Mouse (Mus musculus): Measurements from ENCODE around the gene Ost4. TPM values are rescaled to one million over a fixed set of nuclear protein-coding genes. Genes with fewer than 3 reads are reported as not detected.

The Ost4 gene
- polyA plus RNA-seq, 1 experiment = not detected

- WGBS = 44% methylated on average over 7 of the region's 7 CpGs
- no peak for TF ChIP-seq POLR2A (IDR thresholded peaks at IDR 0.05; ENCODE audit: insufficient read depth, low read depth, low read length)
- no peak for TF ChIP-seq CTCF (IDR thresholded peaks at IDR 0.05; ENCODE audit: insufficient read depth, low read depth, low read length)
These were observed 20.4 kb upstream of the Ost4 start for GRCm38 (mm10) chr5:30927945-30928529.

GRCm38 (mm10) chr5:30926073-30926472, 18.5 kb upstream of the Ost4 start:
- TF ChIP-seq POLR2A (IDR thresholded peaks at IDR 0.05; ENCODE audit: insufficient read depth, low read depth, low read length) = no peak
- TF ChIP-seq CTCF (IDR thresholded peaks at IDR 0.05; ENCODE audit: insufficient read depth, low read depth, low read length) = no peak
- no peak overlapping the region for H3K27ac ChIP-seq (ENCODE audit: insufficient read depth, low read depth, low read length)
- 81% methylated on average over 2 of the region's 2 CpGs for WGBS
- H3K4me1 ChIP-seq (ENCODE audit: control insufficient read depth, insufficient read depth, low read length) = peaks cover 19% of the 10 kb centered on the region
- H3K4me3 ChIP-seq (ENCODE audit: insufficient read depth, low read depth, low read length) = no peak overlapping the region

More at GRCm38 (mm10) chr5:30927945-30928529, 20.4 kb upstream of the Ost4 start:
- Histone ChIP-seq H3K4me3 (ENCODE audit: insufficient read depth, low read depth, low read length) (no peak overlapping the region), H3K4me1 (ENCODE audit: control insufficient read depth, insufficient read depth, low read length) (peaks cover 8% of the 10 kb centered on the region; the same call in 1 of the 2 replicates), H3K27ac (ENCODE audit: insufficient read depth, low read depth, low read length) (no peak overlapping the region)

- peaks cover 20% of the 10 kb centered on the region for H3K4me1 ChIP-seq (ENCODE audit: control insufficient read depth, insufficient read depth, low read length)
- TF ChIP-seq POLR2A (IDR thresholded peaks at IDR 0.05; ENCODE audit: insufficient read depth, low read depth, low read length) (no peak), CTCF (IDR thresholded peaks at IDR 0.05; ENCODE audit: insufficient read depth, low read depth, low read length) (no peak)
These were observed 17.6 kb upstream of the Ost4 start for GRCm38 (mm10) chr5:30925217-30925616.

GRCm38 (mm10) chr5:30924614-30925013, 17.0 kb upstream of the Ost4 start:
- WGBS = 83% methylated on average over 8 of the region's 8 CpGs
- Histone ChIP-seq H3K4me3 (ENCODE audit: insufficient read depth, low read depth, low read length) (no peak overlapping the region), H3K27ac (ENCODE audit: insufficient read depth, low read depth, low read length) (no peak overlapping the region), H3K4me1 (ENCODE audit: control insufficient read depth, insufficient read depth, low read length) (peaks cover 20% of the 10 kb centered on the region)
- TF ChIP-seq POLR2A (IDR thresholded peaks at IDR 0.05; ENCODE audit: insufficient read depth, low read depth, low read length) (no peak), CTCF (IDR thresholded peaks at IDR 0.05; ENCODE audit: insufficient read depth, low read depth, low read length) (no peak)

More at GRCm38 (mm10) chr5:30925217-30925616, 17.6 kb upstream of the Ost4 start:
- Histone ChIP-seq H3K4me3 (ENCODE audit: insufficient read depth, low read depth, low read length) (no peak overlapping the region), H3K27ac (ENCODE audit: insufficient read depth, low read depth, low read length) (no peak overlapping the region)
- 89% methylated on average over 5 of the region's 5 CpGs for WGBS

GRCm38 (mm10) chr5:30923119-30923518, 15.5 kb upstream of the Ost4 start:
- 87% methylated on average over 6 of the region's 6 CpGs for WGBS
- Histone ChIP-seq H3K4me3 (ENCODE audit: insufficient read depth, low read depth, low read length) (no peak overlapping the region), H3K4me1 (ENCODE audit: control insufficient read depth, insufficient read depth, low read length) (peaks cover 20% of the 10 kb centered on the region), H3K27ac (ENCODE audit: insufficient read depth, low read depth, low read length) (no peak overlapping the region)
- no peak for TF ChIP-seq CTCF (IDR thresholded peaks at IDR 0.05; ENCODE audit: insufficient read depth, low read depth, low read length)
- TF ChIP-seq POLR2A (IDR thresholded peaks at IDR 0.05; ENCODE audit: insufficient read depth, low read depth, low read length) = no peak

GRCm38 (mm10) chr5:30922581-30923041, 15.0 kb upstream of the Ost4 start:
- H3K4me3 ChIP-seq (ENCODE audit: insufficient read depth, low read depth, low read length) = no peak overlapping the region
- TF ChIP-seq POLR2A (IDR thresholded peaks at IDR 0.05; ENCODE audit: insufficient read depth, low read depth, low read length) (no peak), CTCF (IDR thresholded peaks at IDR 0.05; ENCODE audit: insufficient read depth, low read depth, low read length) (no peak)
- H3K27ac ChIP-seq (ENCODE audit: insufficient read depth, low read depth, low read length) = no peak overlapping the region
- WGBS = 81% methylated on average over 10 of the region's 10 CpGs
- peaks cover 20% of the 10 kb centered on the region for H3K4me1 ChIP-seq (ENCODE audit: control insufficient read depth, insufficient read depth, low read length)

GRCm38 (mm10) chr5:30921256-30922033, 13.9 kb upstream of the Ost4 start, which contains the start of gene Khk:
TSS of gene Khk (plus strand) at chr5:30921431.
- Histone ChIP-seq H3K27ac (ENCODE audit: insufficient read depth, low read depth, low read length) (peak within 1 kb of the TSS; percentile 87; the same call in 1 of the 2 replicates), H3K4me3 (ENCODE audit: insufficient read depth, low read depth, low read length) (peak within 1 kb of the TSS; percentile 93), H3K4me1 (ENCODE audit: control insufficient read depth, insufficient read depth, low read length) (peaks cover 20% of the 10 kb centered on the region)
- WGBS = under 1% methylated on average over 39 of the region's 40 CpGs
- TF ChIP-seq POLR2A (IDR thresholded peaks at IDR 0.05; ENCODE audit: insufficient read depth, low read depth, low read length) = peak; percentile 77
- peak; percentile 83 for TF ChIP-seq CTCF (IDR thresholded peaks at IDR 0.05; ENCODE audit: insufficient read depth, low read depth, low read length)

GRCm38 (mm10) chr5:30920621-30921020, 13.0 kb upstream of the Ost4 start:
- H3K4me3 ChIP-seq (ENCODE audit: insufficient read depth, low read depth, low read length) = no peak overlapping the region
- H3K27ac ChIP-seq (ENCODE audit: insufficient read depth, low read depth, low read length) = no peak overlapping the region
- H3K4me1 ChIP-seq (ENCODE audit: control insufficient read depth, insufficient read depth, low read length) = peaks cover 24% of the 10 kb centered on the region
- TF ChIP-seq CTCF (IDR thresholded peaks at IDR 0.05; ENCODE audit: insufficient read depth, low read depth, low read length) = no peak
- TF ChIP-seq POLR2A (IDR thresholded peaks at IDR 0.05; ENCODE audit: insufficient read depth, low read depth, low read length) = no peak
- WGBS = 64% methylated on average over 19 of the region's 19 CpGs
